Mouse (Mus musculus) frontal cortex, adult 2 months (tissue): ENCODE data around the gene Uap1. TPM values are rescaled to one million over a fixed set of nuclear protein-coding genes. Genes with fewer than 3 reads are reported as not detected.

ENCODE experiments used
- DNase-seq, 2 experiments: peaks; one replicate each; pipeline ENCODE4 v3.0.0; 2022; ENCODE audit warnings: low spot score in 1 of 2; ENCODE audit errors: extremely low spot score in 1 of 2
- polyA plus RNA-seq: library from polyadenylated mRNA; depleted of rRNA; stranded (reverse); fragments of >200 nt; gene quantifications from 2 replicates; pipeline ENCODE4 v1.2.3, GENCODE M21; 2012; rRNA removed

The Uap1 gene
- polyA plus RNA-seq: 42.6 and 43.6 TPM in 2 replicates

DNA sequence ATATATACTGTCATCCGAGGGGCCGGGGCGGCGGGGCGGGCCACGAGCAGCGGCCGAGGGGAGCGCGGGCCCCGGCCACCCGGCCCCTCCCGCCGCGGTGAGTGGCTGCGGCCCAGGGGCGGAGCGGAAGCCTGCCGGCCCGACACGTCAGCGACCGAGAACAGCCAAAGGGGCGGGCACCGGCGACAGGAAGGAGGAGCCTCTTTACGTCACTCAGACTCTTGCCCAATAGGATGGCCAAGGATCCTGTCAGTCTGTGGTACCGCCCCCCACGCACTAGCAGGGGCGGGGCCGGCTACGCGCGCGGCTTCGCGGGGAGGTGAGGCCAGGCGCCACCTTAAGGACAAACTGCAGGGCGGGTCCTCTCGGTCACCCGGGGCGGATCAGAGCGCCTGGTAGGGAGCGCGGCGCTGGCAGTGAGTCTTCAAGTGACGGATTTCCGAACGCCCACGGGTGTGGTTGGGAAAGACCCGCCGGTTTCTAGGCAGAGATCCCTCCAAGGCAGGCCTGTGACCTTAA, at the start of gene Uap1:
Gene Uap1, minus strand, starts transcription at position 144 of the 519 bp plus-strand sequence.
- DNase-seq: peak; percentile 97 to 98

DNA sequence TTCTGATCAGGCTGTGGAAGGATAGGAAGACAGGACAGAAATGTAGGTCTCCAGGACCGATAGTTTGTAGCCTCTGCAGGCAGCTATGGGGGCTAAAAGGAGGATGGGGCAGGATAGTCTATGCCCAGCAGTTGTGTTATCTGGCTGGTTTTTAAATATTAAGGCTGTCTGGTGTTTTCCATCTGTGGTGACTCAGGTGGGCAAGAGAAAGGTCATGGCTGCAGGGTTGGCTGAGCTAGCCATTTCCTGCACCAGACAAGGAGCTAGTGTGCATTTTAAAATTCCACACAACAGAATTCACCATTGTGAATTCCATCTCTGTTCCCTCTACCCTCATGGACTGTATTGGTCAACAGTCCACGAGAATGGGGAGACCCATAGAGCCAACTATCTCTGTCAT, 48.5 kb upstream of the Uap1 start:
- no peak for DNase-seq

GRCm38 (mm10) chr1:170220351-170220750, 45.6 kb upstream of the Uap1 start:
- DNase-seq: no peak

DNA sequence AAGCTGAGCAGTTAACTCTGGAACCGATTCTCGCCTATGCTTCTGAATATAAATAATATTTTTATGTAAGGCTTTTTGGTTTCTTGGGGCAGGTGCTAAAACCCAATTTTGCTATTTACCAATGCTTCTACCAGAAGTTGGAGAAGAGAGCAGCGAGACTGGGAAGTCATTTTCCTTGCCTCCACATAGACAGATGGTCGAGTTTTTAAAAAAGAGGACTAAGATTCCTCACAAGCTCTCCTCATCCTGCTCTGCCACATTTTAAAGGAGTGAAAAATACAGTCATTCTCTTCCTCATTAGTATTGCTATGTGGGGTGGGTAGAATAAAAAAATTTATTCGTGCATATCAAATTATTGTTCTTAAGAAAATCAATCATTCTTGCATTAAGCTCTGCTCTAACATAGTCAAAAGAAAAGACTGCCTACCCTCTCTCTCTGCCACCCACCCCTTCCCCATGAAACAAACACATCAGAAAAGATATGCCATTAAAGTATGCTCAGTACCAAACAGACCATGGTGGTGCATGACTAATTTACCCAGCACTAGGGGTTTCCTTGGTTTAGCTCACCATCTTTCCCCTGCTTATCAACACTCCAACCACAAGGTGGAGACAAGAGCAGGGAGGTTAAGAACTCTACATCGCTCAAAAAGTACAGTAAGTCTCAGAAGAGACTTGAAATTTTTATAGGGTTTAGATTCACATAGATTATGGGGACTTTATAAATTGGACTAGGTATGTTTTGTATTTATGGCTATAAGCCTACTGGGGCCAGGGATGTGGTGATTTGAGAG, 43.5 kb upstream of the Uap1 start:
- peak; percentile 22 to 62 for DNase-seq

DNA sequence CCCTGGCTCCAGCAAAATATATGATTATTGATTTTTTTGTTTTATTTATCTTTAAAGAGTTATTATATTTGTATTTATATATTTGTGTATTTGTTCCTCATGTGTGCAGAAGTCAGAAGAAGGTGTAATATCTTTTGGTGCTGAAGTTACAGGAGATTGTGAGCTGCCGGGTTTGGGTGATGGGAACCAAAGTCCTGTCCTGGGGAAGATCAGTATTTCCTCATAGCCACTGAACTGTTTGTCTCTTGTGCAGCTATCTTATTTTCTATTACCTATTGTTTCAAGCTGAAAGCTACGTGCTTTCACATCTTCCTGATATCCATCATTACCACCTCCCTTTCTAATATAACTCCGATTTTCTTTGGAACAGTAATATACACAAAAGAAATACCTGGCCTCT, 40.8 kb upstream of the Uap1 start:
- DNase-seq: no peak

GRCm38 (mm10) chr1:170214757-170215522, 40.2 kb upstream of the Uap1 start, which contains the start of gene Uhmk1:
Gene Uhmk1, minus strand, starts transcription at chr1:170215397.
- DNase-seq: peak; percentile 67 to 89

- DNase-seq: no peak
Observed at GRCm38 (mm10) chr1:170214383-170214756, 39.6 kb upstream of the Uap1 start.

DNA sequence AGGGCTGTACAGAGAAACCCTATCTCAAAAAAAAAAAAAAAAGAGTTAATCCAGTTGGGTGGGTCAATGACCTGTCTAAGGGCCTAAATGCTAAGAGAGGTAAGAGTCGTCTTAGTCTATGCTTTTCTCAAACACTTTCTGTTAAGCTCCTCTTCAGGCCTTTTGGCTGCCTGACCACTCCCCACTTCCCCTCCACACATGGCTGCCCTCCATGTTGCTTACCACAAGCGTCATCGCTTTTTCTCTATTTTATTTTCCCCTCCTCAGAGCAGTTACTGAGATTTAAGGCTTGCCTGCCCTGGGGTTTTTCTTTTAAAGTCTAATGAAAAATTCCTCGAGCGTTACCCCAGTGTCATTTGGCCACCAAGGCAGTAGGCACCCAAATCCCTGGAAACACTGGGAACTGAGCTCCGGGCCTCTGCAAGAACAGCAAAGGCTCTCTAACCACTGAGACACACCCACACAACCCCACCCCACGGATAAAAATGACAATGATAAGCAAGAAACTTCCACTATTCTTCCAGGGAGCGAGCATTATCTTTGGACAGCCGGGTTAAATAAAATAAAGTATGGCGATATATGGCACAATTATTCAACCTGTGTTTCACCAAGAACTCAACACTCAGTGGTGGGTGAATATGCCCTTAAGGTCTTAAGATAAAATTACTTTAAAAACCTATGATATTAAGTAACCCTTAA, 38.6 kb upstream of the Uap1 start:
- no peak for DNase-seq

DNA sequence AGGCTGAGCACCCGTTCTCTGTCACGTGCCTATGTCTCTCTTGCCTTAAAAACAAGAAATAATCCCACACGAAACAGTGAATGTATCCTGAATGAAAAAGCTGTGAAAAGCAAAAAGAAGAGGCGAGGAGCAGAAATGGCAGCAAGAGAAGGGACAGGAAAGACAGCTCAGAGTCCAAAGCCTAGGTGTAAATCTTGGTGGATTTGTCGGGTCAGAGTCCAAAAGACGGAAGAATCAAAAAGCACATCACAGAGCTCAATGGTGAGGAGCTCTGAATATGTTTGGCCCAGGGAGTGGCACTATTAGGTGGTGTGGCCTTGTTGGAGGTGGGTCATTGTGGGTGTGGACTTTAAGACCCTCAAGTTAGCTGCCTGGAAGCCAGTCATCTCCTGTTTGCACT, 31.6 kb upstream of the Uap1 start:
- no peak for DNase-seq

DNA sequence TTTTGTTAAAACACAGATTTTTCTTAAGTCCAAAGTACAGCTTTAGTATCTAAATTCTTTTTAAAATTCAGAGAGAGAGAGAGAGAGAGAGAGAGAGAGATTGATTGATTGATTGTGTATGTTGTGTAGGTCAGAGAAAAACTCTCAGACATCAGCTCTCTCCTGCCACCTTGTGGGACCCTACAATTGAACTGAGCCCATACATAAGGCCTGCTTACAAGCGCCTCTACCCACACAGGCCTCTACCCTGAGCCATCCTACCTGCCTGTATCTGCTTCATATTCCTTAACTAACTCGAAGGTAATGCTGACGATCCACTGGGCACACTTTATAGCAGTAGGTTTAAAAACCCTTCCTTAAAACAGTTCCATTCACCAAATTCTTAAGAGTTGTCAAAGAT, 25.6 kb upstream of the Uap1 start:
- DNase-seq: peak in 1 of 2 experiments; percentile 56

DNA sequence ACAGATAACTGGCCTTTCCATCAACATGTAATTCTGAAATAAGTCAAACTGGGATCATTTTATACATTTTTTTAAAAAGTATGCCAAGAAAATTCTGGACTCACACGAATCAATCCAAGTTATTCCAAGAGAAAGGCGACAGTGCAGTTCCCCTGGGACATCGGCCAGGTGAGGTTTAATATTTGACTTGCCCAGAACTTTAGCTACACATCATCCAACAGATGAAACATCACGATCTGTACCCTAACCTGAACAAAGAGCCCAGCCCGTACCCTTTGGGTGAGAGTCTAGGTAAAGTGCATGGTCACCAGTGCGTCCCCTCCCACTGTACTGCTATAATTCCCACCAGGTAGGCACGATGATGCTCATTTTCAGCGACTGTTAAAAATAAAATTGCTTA, 21.5 kb upstream of the Uap1 start:
- no peak for DNase-seq

DNA sequence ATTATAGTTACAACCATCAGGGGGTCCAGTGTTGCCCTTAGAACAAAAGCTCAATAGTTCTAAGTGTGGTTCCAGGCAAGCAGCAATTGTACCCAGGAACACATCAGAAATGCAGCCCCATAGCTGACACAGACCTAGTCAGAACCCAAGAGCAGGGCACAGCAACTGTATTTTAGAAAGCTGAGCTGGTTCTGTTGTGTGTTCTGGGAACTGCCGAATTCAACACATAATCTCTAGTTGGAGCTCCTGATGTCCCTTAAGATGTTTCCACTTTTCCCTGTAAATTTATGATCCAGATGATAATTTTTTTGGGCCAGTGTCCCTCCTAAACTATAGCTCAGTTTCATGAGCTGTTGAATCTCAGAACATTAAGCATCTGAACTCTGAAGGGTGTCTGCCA, 17.2 kb upstream of the Uap1 start:
- no peak for DNase-seq

GRCm38 (mm10) chr1:170190225-170190624, 15.5 kb upstream of the Uap1 start:
- DNase-seq: no peak

GRCm38 (mm10) chr1:170188601-170189000, 13.8 kb upstream of the Uap1 start:
- peak; percentile 33 to 46 for DNase-seq

GRCm38 (mm10) chr1:170186531-170186930, 11.8 kb upstream of the Uap1 start:
- DNase-seq: peak; percentile 31 to 72

- DNase-seq: no peak
Observed at GRCm38 (mm10) chr1:170185137-170185536, 10.4 kb upstream of the Uap1 start.

DNA sequence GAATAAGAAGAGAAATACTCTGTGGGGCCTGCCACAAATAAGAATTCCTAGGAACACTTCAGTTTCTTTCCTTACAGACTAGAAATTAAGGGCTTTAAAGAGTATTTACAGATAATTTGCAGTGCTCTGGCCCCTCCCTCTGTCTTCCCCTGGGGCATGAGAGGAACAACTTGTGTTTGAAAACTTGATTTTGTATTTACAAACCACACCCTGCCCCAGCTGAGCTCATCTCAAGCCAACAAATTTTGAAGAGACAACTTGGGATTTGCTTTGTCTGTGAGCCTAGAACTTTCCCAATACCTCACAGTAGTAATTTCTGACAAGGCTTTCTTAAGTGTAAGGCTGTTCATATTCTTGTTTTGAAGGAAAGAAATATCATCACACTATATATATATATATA, 7.9 kb upstream of the Uap1 start:
- no peak for DNase-seq

GRCm38 (mm10) chr1:170176661-170177239, 2.0 kb upstream of the Uap1 start:
- no peak for DNase-seq

DNA sequence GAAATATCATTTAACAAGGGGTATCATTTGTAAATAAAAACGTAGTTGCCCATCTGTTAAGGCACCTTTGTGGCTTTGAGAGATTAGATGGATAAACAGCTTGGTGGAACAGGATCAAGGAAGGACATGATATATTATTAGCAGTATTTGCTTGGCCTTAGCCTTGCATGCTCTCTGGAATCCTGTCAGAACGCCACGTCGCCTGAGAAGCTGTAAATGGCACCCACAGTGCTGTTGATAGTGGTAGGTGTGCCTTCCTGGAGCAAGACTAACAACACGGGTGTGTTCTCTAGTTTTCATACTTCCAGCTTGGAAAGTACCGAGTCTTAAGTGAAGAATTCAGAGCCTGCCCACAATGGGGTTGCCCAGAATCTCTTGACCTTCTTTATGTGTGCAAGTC, 1.1 kb upstream of the Uap1 start:
- DNase-seq: no peak

DNA sequence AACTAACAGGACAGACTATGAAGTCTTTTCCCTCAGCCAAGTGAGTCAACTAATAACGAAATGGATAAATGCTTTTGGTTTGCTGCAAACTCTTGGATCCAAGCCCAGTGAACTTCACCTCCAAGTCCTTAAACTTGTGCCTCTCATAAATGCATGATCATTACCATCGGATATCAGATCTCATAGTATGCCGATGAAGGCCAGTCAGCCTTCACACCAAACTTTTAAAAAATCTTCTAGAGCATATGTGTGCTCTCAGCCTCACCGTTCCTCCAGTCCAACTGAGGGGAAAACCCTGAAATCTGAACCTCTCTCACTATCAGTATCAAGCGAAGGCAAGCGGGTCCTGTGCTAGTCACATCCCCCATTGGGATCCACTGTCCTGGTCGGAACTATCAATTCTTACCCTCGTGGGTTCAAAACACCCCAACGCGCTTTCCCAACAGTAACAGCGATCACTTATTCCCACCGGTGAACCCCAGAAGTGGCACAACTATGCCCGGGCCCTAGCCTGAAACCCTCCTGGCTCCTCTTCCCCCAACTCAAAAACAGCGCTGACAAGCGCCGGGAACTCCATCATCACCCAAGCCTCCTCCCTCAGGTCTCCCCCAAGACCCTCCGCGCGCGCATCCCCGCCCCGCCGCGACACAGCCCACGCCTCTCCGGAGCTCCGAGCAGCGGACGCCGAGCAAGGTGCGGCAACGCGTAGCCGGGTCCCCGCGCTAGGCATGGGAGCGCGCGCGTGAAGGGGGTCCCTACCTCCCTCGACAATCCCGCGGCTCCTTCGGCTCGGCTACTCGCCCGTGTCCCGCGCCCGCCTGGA, 555 bp downstream of the Uap1 start:
- peak; percentile 17 to 32 for DNase-seq
